Mouse (Mus musculus) ES-CJ7 (cell line): ENCODE data around the gene Pik3r1.

ENCODE experiments used
- DNase-seq: peaks from one replicate; pipeline ENCODE4 v3.0.0; 2011; ENCODE audit warnings: low read depth, low spot score

Gene Pik3r1

GRCm38 (mm10) chr13:101767013-101767808 is 806 bp downstream of the Pik3r1 start:
- DNase-seq = peak; percentile 39

GRCm38 (mm10) chr13:101766605-101767012 is 1.4 kb downstream of the Pik3r1 start:
- no peak for DNase-seq

GRCm38 (mm10) chr13:101765976-101766375 is 2.0 kb downstream of the Pik3r1 start:
- no peak for DNase-seq

- no peak for DNase-seq
Observed at GRCm38 (mm10) chr13:101764111-101764510, 3.9 kb downstream of the Pik3r1 start.

GRCm38 (mm10) chr13:101763676-101764075 is 4.3 kb downstream of the Pik3r1 start:
- DNase-seq = no peak

GRCm38 (mm10) chr13:101763149-101763548 is 4.9 kb downstream of the Pik3r1 start:
- DNase-seq = peak; percentile 30

GRCm38 (mm10) chr13:101761617-101762016 is 6.4 kb downstream of the Pik3r1 start:
- DNase-seq = no peak

- DNase-seq = no peak
Observed at GRCm38 (mm10) chr13:101760953-101761352, 7.1 kb downstream of the Pik3r1 start.

- peak; percentile 49 for DNase-seq
Observed at GRCm38 (mm10) chr13:101760001-101760687, 7.9 kb downstream of the Pik3r1 start.

- DNase-seq = no peak
Observed at GRCm38 (mm10) chr13:101759281-101759871, 8.6 kb downstream of the Pik3r1 start.

- no peak for DNase-seq
Observed at GRCm38 (mm10) chr13:101757801-101758422, 10.1 kb downstream of the Pik3r1 start.

- no peak for DNase-seq
Observed at GRCm38 (mm10) chr13:101755228-101755627, 12.8 kb downstream of the Pik3r1 start.

GRCm38 (mm10) chr13:101753639-101754038 is 14.4 kb downstream of the Pik3r1 start:
- no peak for DNase-seq

- DNase-seq = peak; percentile 56
Observed at GRCm38 (mm10) chr13:101751816-101752215, 16.2 kb downstream of the Pik3r1 start.

- no peak for DNase-seq
Observed at GRCm38 (mm10) chr13:101746012-101746595, 21.9 kb downstream of the Pik3r1 start.

GRCm38 (mm10) chr13:101744943-101745342 is 23.1 kb downstream of the Pik3r1 start:
- no peak for DNase-seq

- no peak for DNase-seq
Observed at GRCm38 (mm10) chr13:101744053-101744452, 24.0 kb downstream of the Pik3r1 start.

- DNase-seq = no peak
Observed at GRCm38 (mm10) chr13:101743247-101743646, 24.8 kb downstream of the Pik3r1 start.

GRCm38 (mm10) chr13:101742596-101742995 is 25.4 kb downstream of the Pik3r1 start:
- DNase-seq = no peak

GRCm38 (mm10) chr13:101741530-101742309 is 26.3 kb downstream of the Pik3r1 start:
- DNase-seq = no peak
